Mouse (Mus musculus): ENCODE measurements around the gene Sgsm1.
A peak's percentile ranks its signal among the peaks of the same experiment; 100 is the strongest.

Sgsm1 gene

GRCm38 (mm10) chr5:113280138-113280856 lies 30.3 kb downstream of the Sgsm1 start:
- no peak for DNase-seq

DNA sequence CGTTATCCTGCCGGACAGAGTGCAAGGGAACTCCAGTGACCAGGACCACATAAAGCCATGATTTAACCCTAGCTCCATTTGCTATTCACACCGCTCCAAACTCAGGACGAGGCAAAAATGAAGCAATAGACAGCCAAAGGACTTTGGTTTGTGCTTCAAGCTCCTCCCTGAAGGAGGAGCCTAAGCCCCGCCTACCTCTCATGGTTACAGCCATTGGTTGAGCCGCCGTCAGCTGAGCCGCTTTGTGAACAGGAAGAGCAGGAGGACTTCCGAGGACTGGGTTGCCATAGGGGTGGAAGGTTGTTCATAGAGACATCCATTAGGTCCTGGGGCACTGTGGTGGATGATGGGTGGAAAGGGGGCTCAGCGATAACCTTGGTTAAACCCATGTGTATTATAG lies 34.7 kb downstream of the Sgsm1 start:
- no peak for DNase-seq

GRCm38 (mm10) chr5:113271207-113271811 lies 39.3 kb downstream of the Sgsm1 start:
- DNase-seq, result no peak

- no peak for DNase-seq
Measured at GRCm38 (mm10) chr5:113270043-113270442, 40.5 kb downstream of the Sgsm1 start.

DNA sequence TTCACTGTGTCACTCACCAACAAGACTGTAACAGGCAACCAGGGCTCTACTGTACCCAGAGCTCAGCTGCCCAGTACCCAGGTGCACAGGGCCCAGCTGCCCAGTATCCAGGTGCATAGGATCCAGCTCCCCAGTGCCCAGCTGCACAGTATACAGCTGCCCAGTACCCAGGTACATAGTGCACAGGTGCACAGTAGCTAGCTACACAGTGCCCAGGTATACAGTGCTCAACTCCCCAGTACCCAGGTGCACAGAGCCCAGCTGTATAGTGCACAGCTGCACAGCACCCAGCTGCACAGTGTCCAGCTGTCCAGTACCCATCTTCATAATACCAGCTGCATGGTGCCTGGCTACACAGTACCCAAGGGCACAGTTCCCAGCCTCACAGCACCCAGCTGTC lies 42.3 kb downstream of the Sgsm1 start:
- DNase-seq, result no peak

DNA sequence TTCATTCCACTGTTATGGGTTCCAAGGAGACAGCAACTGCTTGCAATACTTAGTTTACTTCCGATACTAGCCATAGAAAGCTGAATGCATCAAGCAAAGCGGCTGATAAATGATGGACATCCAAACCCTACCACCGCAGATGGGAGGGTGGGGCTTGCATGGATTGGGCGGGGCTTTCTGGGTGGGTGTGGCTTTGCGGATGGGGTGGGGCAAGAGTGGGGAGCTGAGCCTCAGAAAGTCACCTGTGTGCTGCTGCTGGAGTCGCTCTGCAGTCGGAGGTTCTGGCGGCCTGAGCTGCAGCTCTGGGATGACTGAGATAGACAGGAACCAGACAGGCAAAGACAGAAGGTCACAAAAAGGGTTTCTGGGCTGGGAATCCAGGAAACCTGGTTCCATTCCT lies 44.9 kb downstream of the Sgsm1 start:
- no peak for DNase-seq

DNA sequence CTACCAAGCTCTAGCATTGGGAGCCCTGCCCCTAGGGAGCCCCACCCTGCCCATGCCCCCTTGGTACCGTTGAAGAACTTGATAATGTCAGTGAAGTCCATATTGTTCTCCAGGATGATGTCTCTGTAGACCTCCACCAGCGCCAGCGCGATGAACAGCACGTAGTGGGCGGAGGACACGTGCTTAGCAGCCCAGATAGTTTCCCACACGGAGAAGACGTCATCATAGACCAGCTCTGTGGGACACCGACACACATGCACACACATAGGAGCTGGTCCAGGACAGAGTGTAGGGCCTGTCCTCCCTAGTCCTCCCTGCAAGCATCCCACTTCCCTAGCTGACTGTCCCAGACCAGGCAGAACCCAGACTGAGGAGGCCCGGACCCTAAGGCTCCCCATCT lies 59.8 kb downstream of the Sgsm1 start:
- no peak for DNase-seq

DNA sequence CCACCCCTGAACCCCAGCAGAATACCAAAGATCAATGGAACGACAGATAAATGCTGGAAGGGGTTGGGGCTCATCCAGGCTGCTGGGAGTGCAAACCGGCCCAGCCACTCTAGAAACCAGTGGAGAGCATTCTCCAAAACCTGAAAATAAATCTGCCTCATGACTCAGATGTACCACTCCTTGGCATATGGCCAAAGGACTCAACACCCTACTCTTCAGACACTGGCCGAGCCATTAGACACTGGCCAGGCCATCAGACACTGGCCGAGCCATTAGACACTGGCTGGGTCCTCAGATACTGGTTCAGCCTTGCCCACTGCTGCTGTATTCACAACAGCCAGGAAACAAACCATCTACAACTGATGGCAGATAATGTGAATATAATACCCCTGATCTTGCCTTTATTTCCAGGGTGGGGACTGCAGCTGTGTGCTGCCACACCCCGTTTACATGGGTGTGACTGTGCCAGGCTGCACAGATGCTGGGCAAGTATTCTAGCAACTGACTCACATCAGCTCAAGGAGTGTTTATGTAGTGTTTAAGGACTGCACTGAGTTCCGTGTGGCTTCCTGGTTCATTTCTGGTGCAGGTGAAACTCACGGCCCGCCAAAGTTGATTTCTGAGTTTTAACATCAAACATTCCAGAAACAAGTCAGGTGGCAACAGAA lies 61.2 kb downstream of the Sgsm1 start:
- DNase-seq, result no peak

- no peak for DNase-seq
Measured at GRCm38 (mm10) chr5:113230196-113230595, 80.4 kb downstream of the Sgsm1 start.

- peak; percentile 56 for DNase-seq
Measured at GRCm38 (mm10) chr5:113226632-113227102, 83.9 kb downstream of the Sgsm1 start, which contains the start of gene Tmem211. Gene Tmem211 (plus strand): TSS chr5:113226909.

DNA sequence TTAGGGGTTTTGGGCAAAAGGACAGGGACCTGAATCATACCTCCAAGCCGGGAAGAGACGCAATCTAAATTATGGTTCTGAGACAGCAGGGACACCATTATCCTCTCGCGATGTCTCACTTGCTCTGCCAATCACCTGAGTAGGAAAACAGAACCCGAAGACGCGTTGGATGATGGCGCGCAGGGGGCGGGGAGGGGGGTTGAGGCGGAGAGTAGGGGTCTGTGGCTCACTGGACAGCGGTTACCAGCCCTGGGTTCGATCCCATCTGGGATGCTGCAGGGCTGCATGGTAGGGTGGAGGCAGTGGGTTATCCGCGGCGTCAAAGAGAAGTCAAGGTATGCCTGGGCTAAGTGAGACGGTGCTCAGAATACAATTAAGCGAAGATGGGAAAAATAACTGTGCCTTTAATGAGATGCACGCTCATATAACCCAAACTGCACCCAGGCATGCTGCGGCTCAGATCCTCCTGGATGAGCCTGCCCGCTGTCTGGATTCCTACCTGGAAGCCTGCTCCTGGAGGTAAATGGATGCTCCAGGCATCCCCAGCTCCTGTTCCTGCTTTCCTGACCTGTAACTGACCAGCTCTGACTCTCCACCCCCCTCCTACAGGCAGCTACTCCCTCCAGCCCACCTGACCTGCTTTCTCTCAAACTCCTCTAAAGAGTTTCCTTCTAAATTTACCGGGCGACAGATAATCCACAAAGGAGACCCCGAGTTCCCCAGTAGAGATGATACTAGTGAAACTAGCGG lies 84.7 kb downstream of the Sgsm1 start:
- no peak for DNase-seq

DNA sequence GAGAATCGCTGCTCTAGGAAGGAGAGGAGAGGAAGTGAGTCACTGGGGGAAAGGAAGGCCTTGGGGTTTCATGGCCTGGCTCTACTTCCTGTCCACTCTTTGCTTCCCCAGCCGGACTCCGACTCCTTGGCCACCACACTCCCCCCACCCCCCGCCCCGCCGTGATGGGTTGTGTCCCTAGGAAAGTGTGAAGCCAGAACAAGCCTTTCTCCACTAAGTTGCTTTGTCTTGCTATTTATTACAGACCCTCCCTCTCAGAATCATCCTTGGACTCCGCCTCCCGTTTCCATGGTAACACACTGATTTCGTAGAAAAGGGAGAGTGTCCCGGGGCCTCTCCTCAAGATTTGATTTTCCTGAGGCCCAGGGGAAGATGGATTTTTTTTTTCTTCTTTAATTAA lies 85.3 kb downstream of the Sgsm1 start:
- no peak for DNase-seq

GRCm38 (mm10) chr5:113223888-113224287 lies 86.7 kb downstream of the Sgsm1 start:
- no peak for DNase-seq

- DNase-seq, result peak; percentile 61
Measured at GRCm38 (mm10) chr5:113221147-113221865, 89.3 kb downstream of the Sgsm1 start, which contains the start of gene 2900026A02Rik. Gene 2900026A02Rik (minus strand): TSS chr5:113221236.

GRCm38 (mm10) chr5:113220383-113221146 lies 90.0 kb downstream of the Sgsm1 start:
- peak; percentile 10 for DNase-seq

DNA sequence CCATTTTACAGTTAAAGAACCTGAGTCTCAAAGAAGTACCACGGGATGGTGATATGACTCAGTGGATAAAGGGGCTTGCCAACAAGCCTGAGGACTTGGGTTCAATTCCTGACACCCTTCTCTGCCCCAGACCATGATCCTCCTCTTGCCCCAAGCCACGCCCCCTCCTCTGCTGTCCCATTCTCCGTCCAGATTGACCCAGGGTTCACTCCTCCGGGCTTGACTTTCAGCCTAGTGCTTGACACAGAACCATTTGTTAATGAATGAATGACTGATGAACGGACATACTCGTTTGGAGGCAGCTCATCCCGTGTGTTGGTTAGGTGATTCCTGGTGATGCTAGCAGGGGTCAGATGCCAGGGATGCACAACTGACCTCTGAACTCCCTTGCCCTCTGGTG lies 90.7 kb downstream of the Sgsm1 start:
- DNase-seq, result no peak

GRCm38 (mm10) chr5:113219450-113219849 lies 91.1 kb downstream of the Sgsm1 start:
- no peak for DNase-seq

- DNase-seq, result no peak
Measured at GRCm38 (mm10) chr5:113218617-113219235, 91.9 kb downstream of the Sgsm1 start.

- DNase-seq, result no peak
Measured at GRCm38 (mm10) chr5:113217076-113217475, 93.5 kb downstream of the Sgsm1 start.

DNA sequence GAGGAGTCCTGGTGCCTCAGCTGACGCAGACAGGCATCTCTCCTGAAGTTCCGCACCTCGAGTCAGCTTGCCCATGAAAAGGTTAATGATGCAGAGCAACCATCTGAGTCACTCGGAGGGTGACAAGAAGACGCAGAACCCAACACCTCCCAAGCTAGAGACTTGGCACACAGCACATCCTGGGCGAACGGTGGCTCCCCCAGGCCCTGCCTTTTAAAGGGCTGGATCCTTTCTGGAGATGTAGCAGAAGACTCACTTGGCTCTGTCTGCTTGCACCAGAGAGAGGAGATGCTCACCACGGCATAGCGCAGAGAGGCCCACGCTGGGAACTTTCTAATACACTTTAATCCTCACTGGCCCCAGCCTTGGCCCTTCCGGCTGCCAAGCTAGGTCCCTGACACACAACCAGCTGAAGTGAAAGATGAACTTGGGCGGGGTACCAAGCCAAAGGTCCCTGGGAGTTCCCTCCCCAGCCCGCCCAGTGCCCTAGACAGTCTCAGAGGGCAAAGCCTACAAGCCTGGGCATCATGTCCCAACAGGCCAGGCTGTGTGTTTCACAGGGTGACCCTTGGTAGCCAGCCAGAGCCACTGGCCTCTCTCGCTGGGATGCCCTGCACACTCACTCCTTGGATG lies 94.1 kb downstream of the Sgsm1 start:
- no peak for DNase-seq

DNA sequence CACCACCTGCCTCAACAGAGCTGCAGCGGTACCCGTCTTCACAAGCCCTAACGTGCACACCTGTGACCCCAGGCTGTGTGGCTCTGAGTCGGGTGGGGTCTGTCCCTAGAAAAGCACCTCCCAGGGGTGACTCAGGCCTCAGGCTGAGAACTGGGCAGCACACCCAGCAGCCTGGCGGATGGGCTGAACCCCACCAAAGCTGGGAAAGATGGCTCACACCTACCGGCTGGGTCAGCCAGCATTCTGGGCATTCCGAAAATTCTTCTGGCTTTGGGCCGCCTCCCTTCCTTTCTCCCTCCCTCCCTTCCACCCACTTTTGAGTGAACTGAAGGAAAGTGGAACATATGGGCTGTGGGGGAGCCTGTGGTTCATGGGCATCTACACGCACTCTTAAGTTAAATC lies 95.0 kb downstream of the Sgsm1 start:
- DNase-seq, result no peak

Data from thymus, postnatal 14 days (tissue).